Mouse (Mus musculus) small intestine, adult 2 months (tissue): ENCODE measurements around the gene Fkbp14.

ENCODE experiments used
- CTCF ChIP-seq: fragments of 200-500 bp; IDR thresholded peaks from 2 replicates; pipeline ENCODE4 v1.5.1; 2012; ENCODE audit warnings: low read depth, mild to moderate bottlenecking, control low read depth, inconsistent platforms, low read length, moderate library complexity, mixed read lengths; ENCODE audit not compliant: insufficient replicate concordance, insufficient read length; ENCODE audit errors: extremely low read depth
- POLR2A ChIP-seq: fragments of 200-500 bp; IDR thresholded peaks from 2 replicates; pipeline ENCODE4 v1.6.1; 2012; ENCODE audit warnings: low read depth, mild to moderate bottlenecking, control low read depth, inconsistent platforms, low read length, moderate library complexity

GRCm38 (mm10) chr6:54565665-54566545 lies 31.2 kb downstream of the Fkbp14 start, which contains the start of gene Scrn1:
- TF ChIP-seq CTCF (peak; percentile 12; the same call in 1 of the 2 replicates), POLR2A (no peak)
